ENCODE assay signal across 8 mouse cellular contexts in the genomic region with DNA sequence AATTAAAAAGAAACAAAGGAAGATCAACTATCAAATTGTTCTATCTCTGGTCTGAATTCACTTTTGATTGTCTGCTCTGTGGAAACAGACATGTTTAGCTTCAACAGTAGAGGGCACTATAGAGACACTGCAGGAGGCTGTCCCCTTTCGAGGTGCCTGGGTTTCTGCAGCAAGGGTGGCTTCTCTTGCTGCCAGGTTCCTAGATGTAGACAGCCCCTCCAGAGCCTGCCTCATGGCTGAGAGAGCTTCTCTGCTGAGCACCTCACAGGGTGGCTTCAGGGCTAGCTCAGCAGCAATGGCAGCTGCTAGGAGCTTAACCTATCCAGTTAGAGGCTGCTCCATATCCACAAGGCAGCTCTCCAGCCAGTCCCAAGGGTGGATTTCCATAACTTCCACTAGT. TPM values are rescaled to one million over a fixed set of nuclear protein-coding genes. Genes with fewer than 3 reads are reported as not detected.
DNase-seq lines count a peak whose midpoint lies in the region; TF ChIP-seq lines count a peak whose summit lies in the region.
"Had no signal": no experiment of that assay in that cellular context is flagged by ENCODE, and none has a peak within 500 bp of the region (broad histone marks: within the 10 kb centered on the region; RNA-seq: fewer than 3 reads in every experiment).

No protein-coding gene starts in this region.

- no peaks in the 10 kb centered on the region for H3K4me1 ChIP-seq in small intestine, adult 2 months (ENCODE audit: control insufficient read depth, insufficient read depth, insufficient read length, low read length)

- peak; percentile 74; the same call in 1 of the 2 replicates for TF ChIP-seq CTCF in small intestine, adult 2 months (IDR thresholded peaks at IDR 0.05; ENCODE audit: extremely low read depth, insufficient read length, insufficient replicate concordance, low read depth, low read length)

- no peaks in the 10 kb centered on the region for H3K27me3 ChIP-seq in small intestine, adult 2 months (ENCODE audit: control insufficient read depth, insufficient read depth, low read length)
- H3K27me3 ChIP-seq: hindbrain, embryonic 15.5 days had no signal

- H3K27ac ChIP-seq in small intestine, adult 2 months (ENCODE audit: insufficient read depth, low read depth, low read length) = no peak overlapping the region
- H3K27ac ChIP-seq: hindbrain, embryonic 15.5 days had no signal

- no peak overlapping the region for H3K4me3 ChIP-seq in small intestine, adult 2 months (ENCODE audit: low read depth, low read length)
- H3K4me3 ChIP-seq: hindbrain, embryonic 15.5 days had no signal

- H3K36me3 ChIP-seq in small intestine, adult 2 months (ENCODE audit: control insufficient read depth, insufficient read depth, low read length) = no peaks in the 10 kb centered on the region
- H3K36me3 ChIP-seq: hindbrain, embryonic 15.5 days had no signal

- WGBS in small intestine, adult 2 months = 0% methylated on average over 1 of the region's 1 CpGs

- peak; percentile 15 to 45 for DNase-seq in urinary bladder, adult 18-20 months (ENCODE audit: low spot score in 2 of 2)
- no peak for DNase-seq in urinary bladder, postnatal 4 days (ENCODE audit: low spot score in 2 of 2)
- peak; percentile 13 for DNase-seq in adrenal gland, adult 8-10 months
- DNase-seq in embryo, embryonic 9.5 days (ENCODE audit: extremely low spot score) = peak; percentile 39
- DNase-seq in kidney, postnatal 14 days = peak; percentile 58
- DNase-seq in lung, postnatal 10 days = peak; percentile 74

- TF ChIP-seq POLR2A in small intestine, adult 2 months (IDR thresholded peaks at IDR 0.05; ENCODE audit: low read depth, low read length) = no peak

RNA-seq across cellular contexts. Expression of gene Ubtd2, which starts 5.0 kb away (rescaled TPM):
- total RNA-seq in adrenal gland, adult 8-10 months (2022) = 10 to 100 TPM; 11.5 to 15.9 (median 13.7) TPM
- 1.6 TPM in 2 replicates for polyA plus RNA-seq in small intestine, adult 2 months (2012; rRNA removed)

Comparison
In these comparisons a context has a peak if more than half of its experiments do, and no peak if none do; other contexts are left out.
1. DNase-seq: peak in urinary bladder, adult 18-20 months (2 of 2), adrenal gland, adult 8-10 months (single experiment), embryo, embryonic 9.5 days (single experiment), kidney, postnatal 14 days (single experiment) and lung, postnatal 10 days (single experiment); none in urinary bladder, postnatal 4 days (0 of 2).